Mouse (Mus musculus) MEL (cell line): Measurements from ENCODE around the gene Defb29. TPM values are rescaled to one million over a fixed set of nuclear protein-coding genes. Genes with fewer than 3 reads are reported as not detected.

Source experiments
- DNase-seq: peaks from one replicate; pipeline ENCODE4 v3.0.0; 2011; ENCODE audit warnings: low read depth, low spot score
- H3K27ac ChIP-seq: 2 replicates; pipeline ENCODE4 v1.5.1; 2012; ENCODE audit warnings: low read depth, mild to moderate bottlenecking, control low read depth, low read length, moderate library complexity; ENCODE audit not compliant: control insufficient read depth
- H3K27me3 ChIP-seq, 2 experiments: fragments of 150-350 bp in 1 of 2; sonication (generic) in 1 of 2; 2 replicates each; pipeline ENCODE4 v1.6.1; 2012; ENCODE audit warnings: low read length in 2 of 2, mild to moderate bottlenecking in 2 of 2, improper control_type of control experiment in 1 of 2, moderate library complexity in 1 of 2; ENCODE audit not compliant: insufficient read depth in 2 of 2, control insufficient read depth in 1 of 2
- H3K36me3 ChIP-seq, 2 experiments: 2 replicates each; pipeline ENCODE4 v1.6.1; 2012 to 2014; ENCODE audit warnings: low read length in 2 of 2, improper control_type of control experiment in 1 of 2, inconsistent platforms in 1 of 2, mild to moderate bottlenecking in 1 of 2; ENCODE audit not compliant: insufficient read depth in 2 of 2, control insufficient read depth in 1 of 2
- H3K4me1 ChIP-seq, 2 experiments: fragments of 150-350 bp in 1 of 2; sonication (generic) in 1 of 2; 2 replicates each; pipeline ENCODE4 v1.6.1; 2012; ENCODE audit warnings: low read length in 2 of 2, improper control_type of control experiment in 1 of 2, mild to moderate bottlenecking in 1 of 2; ENCODE audit not compliant: insufficient read depth in 2 of 2, control insufficient read depth in 1 of 2
- H3K4me3 ChIP-seq, 2 experiments: fragments of 150-350 bp in 1 of 2; sonication (generic) in 1 of 2; 2 replicates each; pipeline ENCODE4 v1.5.1; 2012; ENCODE audit warnings: low read depth in 2 of 2, low read length in 2 of 2, mild to moderate bottlenecking in 2 of 2, moderate library complexity in 2 of 2, control low read depth in 1 of 2, improper control_type of control experiment in 1 of 2; ENCODE audit not compliant: control insufficient read depth in 1 of 2, insufficient read depth in 1 of 2
- H3K79me2 ChIP-seq: 2 replicates; pipeline ENCODE4 v1.6.1; 2012; ENCODE audit warnings: mild to moderate bottlenecking, low read length, moderate library complexity; ENCODE audit not compliant: control insufficient read depth, poor library complexity, insufficient read depth
- H3K9ac ChIP-seq: 2 replicates; pipeline ENCODE4 v1.6.1; 2012; ENCODE audit warnings: low read depth, mild to moderate bottlenecking, control low read depth, low read length, moderate library complexity; ENCODE audit not compliant: control insufficient read depth, poor library complexity, severe bottlenecking
- H3K9me3 ChIP-seq: fragments of 150-350 bp; sonication (generic); replicated peaks from 2 replicates; pipeline ENCODE4 v1.6.1; 2012; ENCODE audit warnings: mild to moderate bottlenecking, low read length, improper control_type of control experiment, moderate library complexity; ENCODE audit not compliant: insufficient read depth
- BHLHE40 ChIP-seq: IDR thresholded peaks from 2 replicates; pipeline ENCODE4 v1.6.1; 2012; ENCODE audit warnings: low read depth, mild to moderate bottlenecking, inconsistent platforms, low read length, improper control_type of control experiment, borderline replicate concordance
- CTCF ChIP-seq, 3 experiments: IDR thresholded peaks in 2 of 3; conservative IDR thresholded peaks in 1 of 3; 2 replicates each; pipeline ENCODE4 v1.5.1; 2011 to 2012; ENCODE audit warnings: low read length in 3 of 3, low read depth in 2 of 3, mild to moderate bottlenecking in 2 of 3, improper control_type of control experiment in 1 of 3, inconsistent platforms in 1 of 3, mixed read lengths in 1 of 3, moderate library complexity in 1 of 3; ENCODE audit not compliant: control insufficient read depth in 1 of 3, insufficient read depth in 1 of 3, poor library complexity in 1 of 3, severe bottlenecking in 1 of 3
- ELF1 ChIP-seq: IDR thresholded peaks from 2 replicates; pipeline ENCODE4 v1.6.1; 2014; ENCODE audit warnings: low read depth, mild to moderate bottlenecking, inconsistent platforms, low read length, improper control_type of control experiment, moderate library complexity
- EP300 ChIP-seq, 2 experiments: IDR thresholded peaks; 2 replicates each; pipeline ENCODE4 v1.6.1; 2011; ENCODE audit warnings: improper control_type of control experiment in 2 of 2, low read length in 2 of 2, low read depth in 1 of 2, mild to moderate bottlenecking in 1 of 2
- ETS1 ChIP-seq: IDR thresholded peaks from 2 replicates; pipeline ENCODE4 v1.6.1; 2012; ENCODE audit warnings: low read depth, mild to moderate bottlenecking, inconsistent platforms, low read length, improper control_type of control experiment, moderate library complexity
- GABPA ChIP-seq: IDR thresholded peaks from 2 replicates; pipeline ENCODE4 v1.6.1; 2012; ENCODE audit warnings: low read depth, mild to moderate bottlenecking, inconsistent platforms, low read length, improper control_type of control experiment, moderate library complexity
- GATA1 ChIP-seq: IDR thresholded peaks from 2 replicates; pipeline ENCODE4 v1.6.1; 2011; ENCODE audit warnings: low read depth, low read length, improper control_type of control experiment
- HCFC1 ChIP-seq: IDR thresholded peaks from 2 replicates; pipeline ENCODE4 v1.6.1; 2012; ENCODE audit warnings: low read depth, mild to moderate bottlenecking, inconsistent platforms, low read length, improper control_type of control experiment, moderate library complexity
- MAX ChIP-seq: IDR thresholded peaks from 2 replicates; pipeline ENCODE4 v1.6.1; 2011; ENCODE audit warnings: low read length, improper control_type of control experiment
- MYB ChIP-seq: IDR thresholded peaks from 2 replicates; pipeline ENCODE4 v1.6.1; 2011; ENCODE audit warnings: mild to moderate bottlenecking, low read depth, low read length, improper control_type of control experiment
- MYC ChIP-seq: IDR thresholded peaks from 2 replicates; pipeline ENCODE4 v1.6.1; 2011; ENCODE audit warnings: low read depth, mild to moderate bottlenecking, low read length, improper control_type of control experiment, moderate library complexity
- NRF1 ChIP-seq: IDR thresholded peaks from 2 replicates; pipeline ENCODE4 v1.6.1; 2014; ENCODE audit warnings: low read depth, mild to moderate bottlenecking, inconsistent platforms, low read length, improper control_type of control experiment, moderate library complexity; ENCODE audit not compliant: poor library complexity, insufficient read depth, severe bottlenecking
- POLR2A ChIP-seq, 2 experiments: IDR thresholded peaks; 2 replicates each; pipeline ENCODE4 v1.6.1; 2011 to 2012; ENCODE audit warnings: low read length in 2 of 2, mild to moderate bottlenecking in 2 of 2, control low read depth in 1 of 2, improper control_type of control experiment in 1 of 2, low read depth in 1 of 2, moderate library complexity in 1 of 2; ENCODE audit not compliant: control insufficient read depth in 1 of 2, insufficient read depth in 1 of 2, poor library complexity in 1 of 2
- RAD21 ChIP-seq: IDR thresholded peaks from 2 replicates; pipeline ENCODE4 v1.6.1; 2011; ENCODE audit warnings: mild to moderate bottlenecking, low read depth, low read length, improper control_type of control experiment
- SMC3 ChIP-seq: IDR thresholded peaks from 2 replicates; pipeline ENCODE4 v1.6.1; 2011; ENCODE audit warnings: low read depth, low read length, improper control_type of control experiment
- ZC3H11A ChIP-seq: IDR thresholded peaks from 2 replicates; pipeline ENCODE4 v1.6.1; 2012; ENCODE audit warnings: low read depth, mild to moderate bottlenecking, inconsistent platforms, low read length, improper control_type of control experiment
- ZMIZ1 ChIP-seq: IDR thresholded peaks from 2 replicates; pipeline ENCODE4 v1.6.1; 2012; ENCODE audit warnings: low read depth, mild to moderate bottlenecking, inconsistent platforms, low read length, improper control_type of control experiment, moderate library complexity
- ZNF384 ChIP-seq: IDR thresholded peaks from 2 replicates; pipeline ENCODE4 v1.6.1; 2012; ENCODE audit warnings: low read depth, mild to moderate bottlenecking, inconsistent platforms, low read length, improper control_type of control experiment
- polyA plus RNA-seq, 2 experiments: library from polyadenylated mRNA; stranded (reverse) in 1 of 2; unstranded in 1 of 2; fragments of >175 nt in 1 of 2; fragments of >200 nt in 1 of 2; gene quantifications; 2 replicates each; pipeline versions ENCODE4 v1.2.1 to v1.2.4; 2012; ENCODE audit warnings: low replicate concordance in 2 of 2, low read depth in 1 of 2; ENCODE audit not compliant: insufficient read length in 2 of 2, insufficient read depth in 1 of 2, missing spikeins in 1 of 2
- total RNA-seq: library from RNA; depleted of rRNA; stranded (reverse); fragments of 300-350 nt; gene quantifications from 2 replicates; pipeline ENCODE4 v1.2.3, GENCODE M21; 2012

The Defb29 gene
- total and polyA plus RNA-seq, 3 experiments = not detected

GRCm38 (mm10) chr2:152573484-152573883 is 33.6 kb upstream of the Defb29 start:
- DNase-seq = no peak
- Histone ChIP-seq H3K36me3 (no peaks in the 10 kb centered on the region), H3K79me2 (no peaks in the 10 kb centered on the region), H3K9me3 (no peaks in the 10 kb centered on the region), H3K4me3 (no peak overlapping the region), H3K27ac (no peak overlapping the region), H3K9ac (no peak overlapping the region), H3K4me1 (no peaks in the 10 kb centered on the region), H3K27me3 (peaks cover 8 to 12% of the 10 kb centered on the region in 2 experiments)
- no peak for TF ChIP-seq ETS1
- TF ChIP-seq BHLHE40 = no peak
- no peak for TF ChIP-seq ZMIZ1
- TF ChIP-seq GATA1 = no peak
- no peak for TF ChIP-seq ZNF384
- TF ChIP-seq MYC = no peak
- no peak for TF ChIP-seq ELF1
- no peak for TF ChIP-seq EP300 (IDR thresholded peaks at IDR 0.05; ENCODE audit: low read depth in 1 of 2, low read length in 2 of 2)
- TF ChIP-seq HCFC1 = no peak
- TF ChIP-seq NRF1 = no peak
- TF ChIP-seq GABPA = no peak
- no peak for TF ChIP-seq MAX
- no peak for TF ChIP-seq POLR2A (IDR thresholded peaks at IDR 0.05; ENCODE audit: control insufficient read depth in 1 of 2, insufficient read depth in 1 of 2, low read depth in 1 of 2, low read length in 2 of 2, poor library complexity in 1 of 2)
- no peak for TF ChIP-seq SMC3
- no peak for TF ChIP-seq RAD21
- no peak for TF ChIP-seq ZC3H11A

GRCm38 (mm10) chr2:152572114-152572794 is 32.4 kb upstream of the Defb29 start, which contains the start of gene Defb21:
Gene Defb21, plus strand, starts transcription at chr2:152572744.
- no peak within 1 kb of the TSS for H3K27ac ChIP-seq
- H3K27me3 ChIP-seq = peaks cover 8 to 15% of the 10 kb centered on the region in 2 experiments
- H3K79me2 ChIP-seq = no peaks in the 10 kb centered on the region
- DNase-seq = peak; percentile 37
- no peaks in the 10 kb centered on the region for H3K36me3 ChIP-seq
- H3K4me3 ChIP-seq = no peak within 1 kb of the TSS
- TF ChIP-seq CTCF (IDR thresholded peaks at IDR 0.05 in 2 of 3, conservative IDR thresholded peaks at IDR 0.05 in 1 of 3; ENCODE audit: control insufficient read depth in 1 of 3, insufficient read depth in 1 of 3, low read depth in 2 of 3, low read length in 3 of 3, poor library complexity in 1 of 3, severe bottlenecking in 1 of 3) (peak; percentile 55 to 70 (median 60)), MYC (no peak), SMC3 (peak; percentile 42), MYB (no peak)
- H3K4me1 ChIP-seq = no peaks in the 10 kb centered on the region
- H3K9me3 ChIP-seq = no peaks in the 10 kb centered on the region
- H3K9ac ChIP-seq = no peak within 1 kb of the TSS
